Mouse (Mus musculus): ENCODE results near the gene Tuba3a.

GRCm38 (mm10) chr6:125264219-125264618 lies 21.6 kb downstream of the Tuba3a start:
- TF ChIP-seq POLR2A (IDR thresholded peaks at IDR 0.05; ENCODE audit: borderline replicate concordance, extremely low read depth, insufficient read depth, insufficient read length, poor library complexity, severe bottlenecking) (no peak), CTCF (IDR thresholded peaks at IDR 0.05; ENCODE audit: borderline replicate concordance, extremely low read depth, insufficient read depth, insufficient read length) (no peak)
